ENCODE assay signal across 8 mouse cellular contexts in the genomic region with DNA sequence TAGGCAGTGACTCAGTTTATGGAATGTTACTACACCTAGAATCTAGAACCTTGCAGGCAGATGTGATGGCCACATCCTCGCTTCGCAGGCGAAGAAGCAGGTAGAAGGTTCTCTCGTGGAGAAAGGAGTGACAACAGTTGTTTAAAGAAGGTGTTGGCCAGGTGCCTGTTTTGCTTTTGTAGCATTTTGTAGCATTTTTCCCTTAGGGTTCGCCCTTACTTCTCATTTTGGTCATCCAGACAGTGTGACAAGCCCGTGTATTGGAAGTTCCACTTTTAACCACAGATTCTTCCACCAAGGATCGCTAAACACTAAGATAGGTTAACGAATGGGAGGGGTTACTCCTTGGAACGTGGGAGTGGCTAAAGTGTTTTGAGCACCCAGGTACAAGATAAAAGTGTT. TPM values are rescaled to one million over a fixed set of nuclear protein-coding genes. Genes with fewer than 3 reads are reported as not detected.
A peak's percentile ranks its signal among the peaks of the same experiment; 100 is the strongest.
DNase-seq lines count a peak whose midpoint lies in the region; ATAC-seq and TF ChIP-seq lines count a peak whose summit lies in the region.

No protein-coding gene starts in this region.

- H3K4me2 ChIP-seq in heart, embryonic 13.5 days: peak overlapping the region; percentile 82
- peak overlapping the region; percentile 89 for H3K4me2 ChIP-seq in forebrain, embryonic 14.5 days (ENCODE audit: low read length)
- peak overlapping the region; percentile 97 for H3K4me2 ChIP-seq in liver, postnatal 0 days (ENCODE audit: low read depth, low read length)

- no peak for ATAC-seq in heart, embryonic 13.5 days (ENCODE audit: extremely low read depth, insufficient number of reproducible peaks, low FRiP score, low TSS enrichment)
- no peak for ATAC-seq in forebrain, embryonic 14.5 days
- ATAC-seq in liver, postnatal 0 days: no peak
- no peak for ATAC-seq in granulocyte monocyte progenitor cell, adult 5-6 weeks (replicated peaks; ENCODE audit: poor library complexity, severe bottlenecking)

- H3K9ac ChIP-seq in heart, embryonic 13.5 days: peak overlapping the region; percentile 89
- peak overlapping the region; percentile 87 for H3K9ac ChIP-seq in forebrain, embryonic 14.5 days (ENCODE audit: low read length)
- H3K9ac ChIP-seq in liver, postnatal 0 days (replicated peaks): peak overlapping the region; percentile 93

- intact Hi-C loops in heart, postnatal 14 days (cut with DNase I): no loop called here
- intact Hi-C loops in gastrocnemius, postnatal 14 days (cut with DNase I; ENCODE audit: low total_unique reads): no loop called here

- no peak for TF ChIP-seq EP300 in liver, postnatal 0 days (IDR thresholded peaks at IDR 0.05; ENCODE audit: low read depth)

- DNase-seq in heart, postnatal 14 days: no peak
- DNase-seq in forebrain, embryonic 14.5 days (ENCODE audit: low spot score): peak; percentile 10
- no peak for DNase-seq in liver, postnatal 0 days
- no peak for DNase-seq in gastrocnemius, postnatal 14 days
- no peak for DNase-seq in frontal cortex, adult 2 months (ENCODE audit: extremely low spot score in 1 of 2, low spot score in 1 of 2)

- H3K4me1 ChIP-seq in heart, embryonic 13.5 days: peaks cover 60% of the 10 kb centered on the region
- H3K4me1 ChIP-seq in E14TG2a.4 (replicated peaks; ENCODE audit: low read depth, low read length): peaks cover 85% of the 10 kb centered on the region
- peaks cover 34% of the 10 kb centered on the region for H3K4me1 ChIP-seq in forebrain, embryonic 14.5 days (ENCODE audit: control insufficient read depth, insufficient read depth, low read length)
- peaks cover 55% of the 10 kb centered on the region for H3K4me1 ChIP-seq in liver, postnatal 0 days (ENCODE audit: insufficient read depth)

- H3K27me3 ChIP-seq in heart, embryonic 13.5 days (replicated peaks): no peaks in the 10 kb centered on the region
- H3K27me3 ChIP-seq in E14TG2a.4 (ENCODE audit: insufficient read depth, low read length): no peaks in the 10 kb centered on the region
- H3K27me3 ChIP-seq in forebrain, embryonic 14.5 days (replicated peaks; ENCODE audit: control insufficient read depth, insufficient read depth, low read length): no peaks in the 10 kb centered on the region
- no peaks in the 10 kb centered on the region for H3K27me3 ChIP-seq in liver, postnatal 0 days (ENCODE audit: insufficient read depth, low read length)

- 0 out of 2 replicates have a peak, but pooled peaks cover 5% of the 10 kb centered on the region for H3K36me3 ChIP-seq in heart, embryonic 13.5 days
- H3K36me3 ChIP-seq in E14TG2a.4 (ENCODE audit: insufficient read depth, low read length): peaks cover 41% of the 10 kb centered on the region
- H3K36me3 ChIP-seq in forebrain, embryonic 14.5 days (ENCODE audit: control insufficient read depth, insufficient read depth, low read length): peaks cover 8% of the 10 kb centered on the region; the same call in 1 of the 2 replicates
- H3K36me3 ChIP-seq in liver, postnatal 0 days (replicated peaks; ENCODE audit: insufficient read depth, low read length): no peaks in the 10 kb centered on the region

- TF ChIP-seq CTCF in E14TG2a.4 (conservative IDR thresholded peaks at IDR 0.05; ENCODE audit: low read length): no peak
- TF ChIP-seq CTCF in liver, postnatal 0 days (IDR thresholded peaks at IDR 0.05; ENCODE audit: low read depth): no peak

- no peak overlapping the region for H3K27ac ChIP-seq in heart, embryonic 13.5 days (replicated peaks)
- peak overlapping the region; percentile 98 for H3K27ac ChIP-seq in forebrain, embryonic 14.5 days (ENCODE audit: low read depth, low read length)
- peak overlapping the region; percentile 90 for H3K27ac ChIP-seq in liver, postnatal 0 days (ENCODE audit: low read depth)

- WGBS in heart, embryonic 13.5 days: 21% methylated on average over 9 of the region's 9 CpGs
- 13% methylated on average over 9 of the region's 9 CpGs for WGBS in forebrain, embryonic 14.5 days
- WGBS in liver, postnatal 0 days (ENCODE audit: insufficient replicate concordance): 26% methylated on average over 9 of the region's 9 CpGs

- no peaks in the 10 kb centered on the region for H3K9me3 ChIP-seq in heart, embryonic 13.5 days
- peaks cover 4% of the 10 kb centered on the region; the same call in 1 of the 2 replicates for H3K9me3 ChIP-seq in E14TG2a.4 (ENCODE audit: low read length)
- H3K9me3 ChIP-seq in forebrain, embryonic 14.5 days (replicated peaks; ENCODE audit: control insufficient read depth, low read length): no peaks in the 10 kb centered on the region
- H3K9me3 ChIP-seq in liver, postnatal 0 days (ENCODE audit: low read length): no peaks in the 10 kb centered on the region

- H3K4me3 ChIP-seq in heart, embryonic 13.5 days: peak overlapping the region; percentile 92
- peak overlapping the region; percentile 96 for H3K4me3 ChIP-seq in E14TG2a.4 (replicated peaks; ENCODE audit: low read length)
- H3K4me3 ChIP-seq in forebrain, embryonic 14.5 days (ENCODE audit: low read depth, low read length): peak overlapping the region; percentile 88
- peak overlapping the region; percentile 98 for H3K4me3 ChIP-seq in liver, postnatal 0 days (ENCODE audit: low read depth, low read length)

RNA-seq across cellular contexts. Expression of a gene that starts 1.5 kb away (rescaled TPM):
- polyA plus RNA-seq in heart, embryonic 13.5 days (2015; fragmentation: Nextera tagmentation; extraction: Ambion mirVana): 89.4 and 92.6 TPM in 2 replicates
- 10 to 100 TPM; 18.7 to 22.6 TPM for total RNA-seq in heart, postnatal 14 days (2021)
- 99.6 and 139 TPM in 2 replicates for polyA plus RNA-seq in forebrain, embryonic 14.5 days (2014; fragmentation: Nextera tagmentation; extraction: Ambion mirVana)
- polyA plus RNA-seq in liver, postnatal 0 days (2015; fragmentation: Nextera tagmentation; extraction: Ambion mirVana): 30.3 and 33.6 TPM in 2 replicates
- 10 to 100 TPM; 13.7 to 22.9 TPM for total RNA-seq in gastrocnemius, postnatal 14 days (2021)
- polyA plus RNA-seq in frontal cortex, adult 2 months (2012; rRNA removed): 142 and 155 TPM in 2 replicates
- 19.0 and 24.3 TPM in 2 replicates for total RNA-seq in granulocyte monocyte progenitor cell, adult 5-6 weeks (2014; fragmentation: Nextera tagmentation)
- 16.5 and 17.5 TPM in 2 replicates for total RNA-seq in granulocyte monocyte progenitor cell, adult 5-6 weeks (2017)

RNA-seq across cellular contexts. Expression of a gene that starts 20.8 kb away (rescaled TPM):
- polyA plus RNA-seq in heart, embryonic 13.5 days (2015; fragmentation: Nextera tagmentation; extraction: Ambion mirVana): 9.0 and 9.6 TPM in 2 replicates
- total RNA-seq in heart, postnatal 14 days (2021): 1 to 10 TPM; 4.8 to 5.8 TPM
- polyA plus RNA-seq in forebrain, embryonic 14.5 days (2014; fragmentation: Nextera tagmentation; extraction: Ambion mirVana): 12.8 and 15.5 TPM in 2 replicates
- 3.6 and 4.0 TPM in 2 replicates for polyA plus RNA-seq in liver, postnatal 0 days (2015; fragmentation: Nextera tagmentation; extraction: Ambion mirVana)
- total RNA-seq in gastrocnemius, postnatal 14 days (2021): 10 to 100 TPM; 18.5 to 18.7 TPM
- 23.1 TPM in 2 replicates for polyA plus RNA-seq in frontal cortex, adult 2 months (2012; rRNA removed)
- 11.0 and 26.5 TPM in 2 replicates for total RNA-seq in granulocyte monocyte progenitor cell, adult 5-6 weeks (2014; fragmentation: Nextera tagmentation)
- total RNA-seq in granulocyte monocyte progenitor cell, adult 5-6 weeks (2017): 13.1 and 17.2 TPM in 2 replicates
